Mouse (Mus musculus) intestine, postnatal 0 days (tissue): ENCODE measurements around the gene Acpp. TPM values are rescaled to one million over a fixed set of nuclear protein-coding genes. Genes with fewer than 3 reads are reported as not detected.
A peak's percentile ranks its signal among the peaks of the same experiment; 100 is the strongest.

Experiments used
- ATAC-seq: fragments of 200-750 bp; cut with Nextera tagmentation; 2 replicates; pipeline ENCODE4 v1.8.0; 2017; ENCODE audit warnings: mild to moderate bottlenecking, moderate TSS enrichment, moderate library complexity
- H3K27ac ChIP-seq: fragments of 300-500 bp; sonication (generic); 2 replicates; pipeline ENCODE4 v1.5.1; 2014; ENCODE audit warnings: mild to moderate bottlenecking, low read depth, low read length, moderate library complexity
- H3K27me3 ChIP-seq: fragments of 300-500 bp; sonication (generic); replicated peaks from 2 replicates; pipeline ENCODE4 v1.6.1; 2014; ENCODE audit warnings: low read length, mixed read lengths; ENCODE audit not compliant: control insufficient read depth, insufficient read depth
- H3K36me3 ChIP-seq: fragments of 300-500 bp; sonication (generic); 2 replicates; pipeline ENCODE4 v1.6.1; 2014; ENCODE audit warnings: mild to moderate bottlenecking, moderate library complexity; ENCODE audit not compliant: control insufficient read depth, insufficient read depth
- H3K4me1 ChIP-seq: fragments of 300-500 bp; sonication (generic); replicated peaks from 2 replicates; pipeline ENCODE4 v1.6.1; 2014; ENCODE audit warnings: antibody characterized with exemption, low read length, mixed read lengths; ENCODE audit not compliant: control insufficient read depth, insufficient read depth
- H3K4me2 ChIP-seq: fragments of 300-500 bp; sonication (generic); replicated peaks from 2 replicates; pipeline ENCODE4 v1.6.1; 2014; ENCODE audit warnings: low read depth, mild to moderate bottlenecking, moderate library complexity
- H3K4me3 ChIP-seq: fragments of 300-500 bp; sonication (generic); 2 replicates; pipeline ENCODE4 v1.5.1; 2014; ENCODE audit warnings: low read depth, low read length
- H3K9ac ChIP-seq: fragments of 300-500 bp; sonication (generic); 2 replicates; pipeline ENCODE4 v1.6.1; 2014; ENCODE audit warnings: mild to moderate bottlenecking, low read depth, low read length
- H3K9me3 ChIP-seq: fragments of 300-500 bp; sonication (generic); 2 replicates; pipeline ENCODE4 v1.6.1; 2016; ENCODE audit warnings: mixed run types; ENCODE audit not compliant: control insufficient read depth
- CTCF ChIP-seq: sonication (generic); IDR thresholded peaks from 2 replicates; pipeline ENCODE4 v1.5.1; 2016; ENCODE audit warnings: low read depth, mild to moderate bottlenecking, control low read depth, antibody characterized with exemption, moderate library complexity
- WGBS: fragments of 180-500 bp; shearing (Covaris S2); extraction: QIAGEN DNeasy Blood & Tissue Kit; methylation state at CpG from one replicate; pipeline ENCODE4 v1.1.7; 2014; 5-methylcytosine and 5-hydroxymethylcytosine counted together
- polyA plus RNA-seq: library from polyadenylated mRNA; unstranded; fragments of >200 nt; fragmentation: Nextera tagmentation; extraction: Ambion mirVana; gene quantifications from 2 replicates; pipeline ENCODE4 v1.2.1, GENCODE M21; 2015

Acpp gene
- polyA plus RNA-seq, 1 experiment from 2014 or later, result 3.6 TPM

GRCm38 (mm10) chr9:104251111-104251510 is 86.4 kb downstream of the Acpp start:
- peak overlapping the region; percentile 13; the same call in 1 of the 2 replicates for H3K4me2 ChIP-seq
- ATAC-seq, result peak; percentile 66; the same call in 1 of the 2 replicates
- no peak overlapping the region for H3K4me3 ChIP-seq
- H3K9me3 ChIP-seq, result no peaks in the 10 kb centered on the region
- H3K27ac ChIP-seq, result peak overlapping the region; percentile 66
- H3K4me1 ChIP-seq, result peaks cover 19% of the 10 kb centered on the region
- no peak for TF ChIP-seq CTCF
- H3K27me3 ChIP-seq, result no peaks in the 10 kb centered on the region
- H3K36me3 ChIP-seq, result no peaks in the 10 kb centered on the region; the same call in 1 of the 2 replicates
- H3K9ac ChIP-seq, result no peak overlapping the region
- 38% methylated on average over 8 of the region's 8 CpGs for WGBS

- no peaks in the 10 kb centered on the region for H3K27me3 ChIP-seq
- peak; percentile 62 for ATAC-seq
Observed at GRCm38 (mm10) chr9:104247307-104247987, 90.1 kb downstream of the Acpp start.

GRCm38 (mm10) chr9:104243799-104244466 is 93.6 kb downstream of the Acpp start:
- H3K27ac ChIP-seq, result peak overlapping the region; percentile 29; the same call in 1 of the 2 replicates

More at GRCm38 (mm10) chr9:104247307-104247987, 90.1 kb downstream of the Acpp start:
- Histone ChIP-seq H3K9ac (no peak overlapping the region), H3K4me2 (peak overlapping the region; percentile 33), H3K27ac (peak overlapping the region; percentile 46; the same call in 1 of the 2 replicates), H3K9me3 (no peaks in the 10 kb centered on the region), H3K4me1 (peaks cover 19% of the 10 kb centered on the region), H3K4me3 (no peak overlapping the region), H3K36me3 (no peaks in the 10 kb centered on the region; the same call in 1 of the 2 replicates)
- TF ChIP-seq CTCF, result no peak
- 29% methylated on average over 6 of the region's 6 CpGs for WGBS

GRCm38 (mm10) chr9:104240146-104240545 is 97.4 kb downstream of the Acpp start:
- Histone ChIP-seq H3K9me3 (no peaks in the 10 kb centered on the region), H3K9ac (no peak overlapping the region), H3K4me1 (no peaks in the 10 kb centered on the region), H3K27me3 (no peaks in the 10 kb centered on the region), H3K36me3 (peaks cover 32% of the 10 kb centered on the region), H3K4me3 (no peak overlapping the region), H3K27ac (no peak overlapping the region), H3K4me2 (no peak overlapping the region)
- ATAC-seq, result no peak
- WGBS, result 90% methylated on average over 7 of the region's 7 CpGs
- TF ChIP-seq CTCF, result no peak

More at GRCm38 (mm10) chr9:104243799-104244466, 93.6 kb downstream of the Acpp start:
- peak; percentile 64 for ATAC-seq
- no peaks in the 10 kb centered on the region for H3K27me3 ChIP-seq
- no peak overlapping the region; the same call in 1 of the 2 replicates for H3K4me2 ChIP-seq
- peaks cover 6% of the 10 kb centered on the region for H3K36me3 ChIP-seq
- no peak overlapping the region for H3K9ac ChIP-seq
- no peaks in the 10 kb centered on the region for H3K9me3 ChIP-seq
- 34% methylated on average over 9 of the region's 9 CpGs for WGBS
- H3K4me3 ChIP-seq, result no peak overlapping the region
- no peak for TF ChIP-seq CTCF
- H3K4me1 ChIP-seq, result peaks cover 9% of the 10 kb centered on the region

- no peak overlapping the region for H3K4me2 ChIP-seq
- H3K27me3 ChIP-seq, result no peaks in the 10 kb centered on the region
- 89% methylated on average over 8 of the region's 8 CpGs for WGBS
- H3K9me3 ChIP-seq, result no peaks in the 10 kb centered on the region
- no peak for ATAC-seq
- no peak overlapping the region for H3K9ac ChIP-seq
- H3K27ac ChIP-seq, result no peak overlapping the region
- peaks cover 42% of the 10 kb centered on the region for H3K36me3 ChIP-seq
- H3K4me1 ChIP-seq, result no peaks in the 10 kb centered on the region
- TF ChIP-seq CTCF, result no peak
- no peak overlapping the region for H3K4me3 ChIP-seq
Observed at GRCm38 (mm10) chr9:104239076-104239475, 98.5 kb downstream of the Acpp start.

Other genes starting within 250 kb of the Acpp start
- gene Ackr4, start 210.8 kb downstream of the Acpp start, polyA plus RNA-seq, result 5.8 and 7.0 TPM in 2 replicates
- 24.6 and 26.8 TPM in 2 replicates for gene Dnajc13, start 74.8 kb downstream of the Acpp start, polyA plus RNA-seq
- gene Cpne4, start 209.5 kb upstream of the Acpp start, polyA plus RNA-seq, result 2.3 and 2.5 TPM in 2 replicates